Mouse (Mus musculus): Measurements from ENCODE around the gene Zc3hav1l. TPM values are rescaled to one million over a fixed set of nuclear protein-coding genes. Genes with fewer than 3 reads are reported as not detected.

Zc3hav1l gene
- polyA plus RNA-seq (2015; fragmentation: Nextera tagmentation; extraction: Ambion mirVana): 4.9 and 6.4 TPM in 2 replicates

DNA sequence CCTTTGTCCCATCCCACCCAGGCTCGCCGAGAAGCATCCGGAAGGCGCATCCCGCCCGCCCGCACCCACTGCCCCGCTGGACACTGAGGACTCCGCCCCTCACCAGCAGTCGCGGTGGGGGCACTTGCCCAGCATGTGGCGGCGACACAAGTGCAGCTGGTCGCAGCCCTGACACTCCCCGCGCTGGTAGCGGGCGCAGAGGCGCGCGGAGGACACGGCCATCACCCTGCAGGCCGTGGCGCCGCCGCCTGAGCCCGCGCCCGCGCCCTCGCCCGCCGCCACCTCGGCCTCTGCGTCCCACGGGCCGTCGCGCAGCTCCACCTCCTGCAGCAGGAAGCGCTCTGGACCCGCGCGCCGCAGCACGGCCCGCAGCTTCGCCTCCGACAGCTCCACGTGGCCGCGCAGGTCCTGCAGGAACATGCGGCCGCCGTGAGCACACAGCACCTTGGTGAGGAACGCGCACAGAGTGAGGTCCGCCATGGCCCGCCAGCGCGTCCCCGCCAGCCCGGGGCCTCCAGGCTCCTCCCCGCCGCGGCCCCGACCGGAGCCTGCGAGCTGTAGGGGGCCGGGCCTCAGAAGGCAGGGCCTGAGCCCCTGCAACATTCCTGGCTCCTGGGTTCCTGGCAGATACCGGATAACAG, at the start of gene Zc3hav1l:
TSS of gene Zc3hav1l (minus strand) at position 499 of the 641 bp plus-strand sequence.
- Histone ChIP-seq H3K27me3 (replicated peaks; ENCODE audit: control insufficient read depth, insufficient read depth, low read length) (no peaks in the 10 kb centered on the region), H3K4me1 (ENCODE audit: control insufficient read depth, insufficient read depth, low read depth, low read length) (peaks cover 9% of the 10 kb centered on the region), H3K9me3 (ENCODE audit: control insufficient read depth, low read length) (no peaks in the 10 kb centered on the region), H3K4me2 (ENCODE audit: low read length) (peak within 1 kb of the TSS; percentile 75), H3K9ac (ENCODE audit: low read depth, low read length) (peak within 1 kb of the TSS; percentile 94), H3K27ac (ENCODE audit: low read depth, low read length) (peak within 1 kb of the TSS; percentile 93), H3K36me3 (ENCODE audit: control insufficient read depth, insufficient read depth, low read length) (0 out of 2 replicates have a peak, but pooled peaks cover 7% of the 10 kb centered on the region), H3K4me3 (ENCODE audit: low read length) (peak within 1 kb of the TSS; percentile 76)
- under 1% methylated on average over 50 of the region's 70 CpGs for WGBS
- peak; percentile 98 for ATAC-seq

DNA sequence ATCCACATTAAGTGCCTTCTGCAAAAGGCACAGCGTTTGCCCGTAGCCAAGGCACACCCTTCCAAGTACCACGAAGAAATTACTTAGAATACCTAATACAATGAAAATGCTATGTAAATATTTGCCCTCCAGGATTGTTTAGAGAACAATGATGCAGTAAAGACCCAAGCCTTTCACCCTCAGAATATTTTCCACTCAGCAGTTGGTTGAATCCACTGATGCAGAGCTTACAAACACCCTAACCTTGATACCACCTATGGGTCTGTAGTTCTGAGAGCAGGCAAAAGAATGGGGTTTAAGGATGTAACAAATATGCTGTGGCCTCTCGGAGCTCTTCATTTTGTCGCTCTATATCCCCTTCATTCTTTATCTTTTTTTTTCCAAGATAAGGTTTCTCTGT, 48.8 kb upstream of the Zc3hav1l start:
- Histone ChIP-seq H3K27me3 (replicated peaks; ENCODE audit: control insufficient read depth, insufficient read depth, low read length) (peaks cover 8% of the 10 kb centered on the region), H3K9ac (ENCODE audit: low read depth, low read length) (no peak overlapping the region), H3K9me3 (ENCODE audit: control insufficient read depth, low read length) (no peaks in the 10 kb centered on the region), H3K4me3 (ENCODE audit: low read length) (no peak overlapping the region), H3K27ac (ENCODE audit: low read depth, low read length) (no peak overlapping the region), H3K4me1 (ENCODE audit: control insufficient read depth, insufficient read depth, low read depth, low read length) (no peaks in the 10 kb centered on the region), H3K36me3 (ENCODE audit: control insufficient read depth, insufficient read depth, low read length) (no peaks in the 10 kb centered on the region), H3K4me2 (ENCODE audit: low read length) (no peak overlapping the region)
- WGBS: 80% methylated on average over 5 of the region's 5 CpGs
- ATAC-seq: no peak

DNA sequence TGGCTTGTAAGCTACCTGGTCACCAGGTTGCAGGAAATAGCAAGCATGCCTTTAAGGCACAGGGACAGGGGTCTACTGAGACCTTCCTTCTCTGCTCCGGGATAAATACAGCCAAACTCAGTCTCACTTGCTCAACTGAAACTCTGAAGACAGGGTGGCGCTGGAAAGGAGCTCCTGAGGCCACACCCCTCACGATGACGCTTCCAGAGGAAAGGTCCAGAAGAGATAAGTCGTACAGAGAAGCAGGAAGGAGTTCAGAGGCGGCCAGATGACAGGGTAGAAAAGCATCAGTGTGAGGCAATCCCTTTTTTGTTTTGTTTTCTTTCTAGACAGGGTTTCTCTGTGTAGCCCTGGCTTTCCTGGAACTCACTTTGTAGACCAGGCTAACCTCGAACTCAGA, 46.7 kb upstream of the Zc3hav1l start:
- Histone ChIP-seq H3K4me2 (ENCODE audit: low read length) (no peak overlapping the region), H3K27me3 (replicated peaks; ENCODE audit: control insufficient read depth, insufficient read depth, low read length) (peaks cover 2% of the 10 kb centered on the region; the same call in 1 of the 2 replicates), H3K9ac (ENCODE audit: low read depth, low read length) (no peak overlapping the region), H3K4me1 (ENCODE audit: control insufficient read depth, insufficient read depth, low read depth, low read length) (no peaks in the 10 kb centered on the region), H3K9me3 (ENCODE audit: control insufficient read depth, low read length) (no peaks in the 10 kb centered on the region), H3K4me3 (ENCODE audit: low read length) (no peak overlapping the region), H3K27ac (ENCODE audit: low read depth, low read length) (no peak overlapping the region), H3K36me3 (ENCODE audit: control insufficient read depth, insufficient read depth, low read length) (no peaks in the 10 kb centered on the region)
- 60% methylated on average over 7 of the region's 7 CpGs for WGBS
- ATAC-seq: no peak

DNA sequence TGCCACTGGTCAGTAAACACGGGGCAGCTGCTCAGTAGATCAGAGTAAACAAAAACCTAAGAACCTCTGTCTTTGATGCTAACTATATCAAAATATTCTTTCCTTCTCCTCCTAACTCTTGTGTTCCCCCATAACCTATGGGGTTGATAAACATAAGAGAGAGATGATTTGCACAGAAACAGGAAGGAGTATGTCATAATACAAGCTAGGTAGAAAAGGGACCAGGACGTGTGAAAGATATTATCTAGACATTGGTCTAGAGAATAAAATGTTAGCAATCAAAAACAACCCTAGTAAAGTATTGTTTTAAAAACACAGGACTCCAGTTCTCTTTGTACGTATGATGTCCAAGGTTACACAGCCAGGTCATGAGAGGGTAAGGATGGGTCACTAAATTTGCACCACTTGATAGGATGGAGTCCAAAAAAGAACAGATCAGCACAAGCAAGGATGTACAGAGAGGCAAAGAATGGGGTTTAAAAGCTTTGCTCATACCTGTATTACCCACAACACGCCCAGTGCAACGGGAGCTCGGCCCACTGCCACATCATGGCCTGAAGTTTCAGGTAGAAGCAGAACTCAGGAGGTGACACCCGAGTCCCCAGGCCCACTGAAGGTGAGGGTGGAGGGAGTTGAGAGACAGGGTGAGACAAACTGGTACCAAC, 45.1 kb upstream of the Zc3hav1l start:
- Histone ChIP-seq H3K27me3 (replicated peaks; ENCODE audit: control insufficient read depth, insufficient read depth, low read length) (no peaks in the 10 kb centered on the region), H3K36me3 (ENCODE audit: control insufficient read depth, insufficient read depth, low read length) (no peaks in the 10 kb centered on the region), H3K27ac (ENCODE audit: low read depth, low read length) (no peak overlapping the region), H3K4me1 (ENCODE audit: control insufficient read depth, insufficient read depth, low read depth, low read length) (no peaks in the 10 kb centered on the region), H3K4me2 (ENCODE audit: low read length) (no peak overlapping the region), H3K9ac (ENCODE audit: low read depth, low read length) (no peak overlapping the region), H3K4me3 (ENCODE audit: low read length) (no peak overlapping the region), H3K9me3 (ENCODE audit: control insufficient read depth, low read length) (no peaks in the 10 kb centered on the region)
- WGBS: 89% methylated on average over 7 of the region's 7 CpGs
- ATAC-seq: no peak

DNA sequence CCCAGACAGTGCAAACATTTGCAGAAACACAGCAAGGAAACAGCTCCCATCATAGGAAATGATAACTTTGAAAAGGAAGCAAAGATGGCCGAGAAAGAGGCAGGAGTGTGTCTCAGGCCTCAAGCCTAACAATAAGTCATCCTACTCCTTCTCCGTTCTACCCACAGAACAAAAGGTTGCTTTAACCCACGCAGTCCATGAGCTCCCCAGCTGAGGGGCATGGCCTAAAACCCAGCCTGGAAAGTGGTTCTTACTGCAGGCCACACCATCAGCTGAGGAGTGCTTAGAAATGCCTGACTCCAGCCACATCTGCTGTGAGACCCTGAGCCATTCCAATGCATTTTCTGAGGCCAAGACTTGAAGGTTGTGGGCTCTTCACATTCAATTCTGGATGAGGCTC, 44.5 kb upstream of the Zc3hav1l start:
- H3K4me1 ChIP-seq (ENCODE audit: control insufficient read depth, insufficient read depth, low read depth, low read length): no peaks in the 10 kb centered on the region
- no peak overlapping the region for H3K4me2 ChIP-seq (ENCODE audit: low read length)
- H3K4me3 ChIP-seq (ENCODE audit: low read length): no peak overlapping the region
- no peaks in the 10 kb centered on the region for H3K36me3 ChIP-seq (ENCODE audit: control insufficient read depth, insufficient read depth, low read length)
- no peak overlapping the region for H3K27ac ChIP-seq (ENCODE audit: low read depth, low read length)
- WGBS: 49% methylated on average over 3 of the region's 3 CpGs
- no peaks in the 10 kb centered on the region for H3K9me3 ChIP-seq (ENCODE audit: control insufficient read depth, low read length)
- no peak for ATAC-seq
- no peaks in the 10 kb centered on the region for H3K27me3 ChIP-seq (replicated peaks; ENCODE audit: control insufficient read depth, insufficient read depth, low read length)
- no peak overlapping the region for H3K9ac ChIP-seq (ENCODE audit: low read depth, low read length)

DNA sequence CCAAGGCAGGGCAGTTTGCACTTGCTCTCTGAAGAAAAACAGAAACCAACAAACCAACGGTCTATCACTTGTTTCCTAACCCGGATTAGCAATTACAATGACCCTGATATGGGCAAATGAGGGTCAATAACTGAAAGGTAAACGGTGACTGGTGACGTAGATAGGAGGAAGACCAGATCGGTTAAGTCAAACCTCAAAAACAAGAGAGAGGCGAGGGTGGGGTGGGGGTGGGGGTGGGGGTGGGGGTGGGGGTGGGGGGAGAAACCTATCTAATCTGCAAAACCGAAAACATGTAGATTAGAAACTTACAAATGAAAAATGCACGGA, 43.6 kb upstream of the Zc3hav1l start:
- Histone ChIP-seq H3K27ac (ENCODE audit: low read depth, low read length) (no peak overlapping the region), H3K27me3 (replicated peaks; ENCODE audit: control insufficient read depth, insufficient read depth, low read length) (no peaks in the 10 kb centered on the region), H3K9ac (ENCODE audit: low read depth, low read length) (no peak overlapping the region), H3K9me3 (ENCODE audit: control insufficient read depth, low read length) (no peaks in the 10 kb centered on the region), H3K4me3 (ENCODE audit: low read length) (no peak overlapping the region), H3K4me2 (ENCODE audit: low read length) (no peak overlapping the region), H3K36me3 (ENCODE audit: control insufficient read depth, insufficient read depth, low read length) (no peaks in the 10 kb centered on the region), H3K4me1 (ENCODE audit: control insufficient read depth, insufficient read depth, low read depth, low read length) (no peaks in the 10 kb centered on the region)
- no peak for ATAC-seq
- WGBS: 85% methylated on average over 8 of the region's 8 CpGs

DNA sequence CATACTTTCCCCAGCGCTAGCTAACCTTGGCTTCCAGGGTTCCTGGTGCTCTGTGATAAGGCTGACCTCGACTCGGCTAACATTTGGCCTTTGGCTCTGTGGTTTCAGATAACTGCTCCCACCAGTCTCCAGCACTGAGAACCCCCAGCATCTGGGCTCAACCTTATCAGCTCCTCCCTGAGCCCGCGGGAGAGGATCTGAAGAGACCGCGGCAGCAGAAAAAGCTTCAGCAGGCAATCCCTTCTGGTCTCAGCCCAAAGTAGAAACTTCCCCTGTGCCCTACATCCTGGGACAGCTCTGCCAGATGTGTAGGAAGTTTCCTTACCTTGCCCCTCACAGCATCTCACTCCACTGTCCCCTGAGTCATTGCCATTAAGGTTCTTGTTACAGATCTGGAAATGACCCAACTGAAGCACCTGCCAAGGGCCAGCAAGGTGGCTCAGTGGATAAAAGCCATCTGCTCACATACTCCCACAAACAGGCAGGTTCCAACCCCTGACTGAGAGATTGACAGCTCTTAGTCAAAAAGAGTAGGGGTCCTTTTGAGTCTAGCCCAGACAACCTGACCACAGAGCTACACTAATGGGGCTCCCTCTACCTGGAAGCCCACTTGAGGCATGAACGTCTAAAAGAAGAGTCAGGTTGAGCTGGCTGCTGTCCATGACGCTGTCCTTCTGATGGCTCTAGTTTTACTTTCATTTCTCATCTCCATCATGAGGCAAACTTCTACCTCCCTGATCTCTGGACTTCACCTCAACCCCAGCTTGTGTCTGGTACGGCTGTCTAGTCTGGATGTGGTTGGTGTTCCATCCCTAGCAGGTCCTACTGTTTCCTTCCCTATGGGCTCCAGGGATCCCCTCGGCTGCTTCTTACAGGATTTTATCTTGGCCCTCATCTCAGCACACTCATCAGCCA, 42.9 kb upstream of the Zc3hav1l start:
- Histone ChIP-seq H3K4me1 (ENCODE audit: control insufficient read depth, insufficient read depth, low read depth, low read length) (no peaks in the 10 kb centered on the region), H3K9ac (ENCODE audit: low read depth, low read length) (no peak overlapping the region), H3K27ac (ENCODE audit: low read depth, low read length) (no peak overlapping the region), H3K36me3 (ENCODE audit: control insufficient read depth, insufficient read depth, low read length) (no peaks in the 10 kb centered on the region), H3K27me3 (replicated peaks; ENCODE audit: control insufficient read depth, insufficient read depth, low read length) (no peaks in the 10 kb centered on the region), H3K4me2 (ENCODE audit: low read length) (no peak overlapping the region), H3K4me3 (ENCODE audit: low read length) (no peak overlapping the region), H3K9me3 (ENCODE audit: control insufficient read depth, low read length) (no peaks in the 10 kb centered on the region)
- WGBS: 79% methylated on average over 11 of the region's 11 CpGs
- ATAC-seq: no peak

DNA sequence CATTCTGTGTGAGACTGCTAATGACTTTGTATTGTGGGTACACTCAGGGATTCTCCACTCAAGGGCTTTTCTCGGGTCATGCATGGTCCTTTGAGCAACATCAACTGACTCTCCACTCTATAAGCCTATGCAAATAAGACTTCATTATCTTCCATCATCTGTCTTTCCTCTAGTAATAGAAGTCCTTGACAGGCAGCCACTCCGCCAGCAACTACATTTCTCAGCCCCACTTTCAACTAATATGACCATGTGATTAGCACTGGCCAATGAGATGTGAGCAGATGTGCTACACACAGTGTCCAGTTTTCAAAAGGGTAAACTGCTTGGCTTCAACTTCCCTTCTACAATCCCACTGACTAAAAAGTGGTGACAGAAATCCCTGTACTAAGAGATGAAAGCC, 40.0 kb upstream of the Zc3hav1l start:
- no peak overlapping the region for H3K27ac ChIP-seq (ENCODE audit: low read depth, low read length)
- WGBS: 74% methylated on average over 2 of the region's 2 CpGs
- no peak for ATAC-seq

DNA sequence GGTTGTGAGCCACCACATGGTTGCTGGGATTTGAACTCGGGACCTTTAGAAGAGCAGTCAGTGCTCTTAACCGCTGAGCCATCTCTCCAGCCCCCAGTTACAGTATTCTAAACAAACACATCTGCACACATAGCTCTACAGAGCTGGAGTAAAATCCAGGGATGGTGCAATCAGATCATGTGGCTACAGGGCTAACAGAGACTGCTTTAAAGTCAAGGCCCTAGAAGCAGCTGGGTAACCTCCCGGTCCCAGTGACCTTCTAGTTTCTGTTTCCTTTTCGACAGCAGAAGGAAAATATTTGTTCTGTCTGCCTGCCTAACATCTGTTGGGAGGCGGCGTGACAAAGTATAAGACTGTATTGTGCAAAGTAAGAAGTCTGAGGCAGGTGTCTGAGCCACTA, 38.9 kb upstream of the Zc3hav1l start:
- 79% methylated on average over 6 of the region's 6 CpGs for WGBS
- H3K27me3 ChIP-seq (replicated peaks; ENCODE audit: control insufficient read depth, insufficient read depth, low read length): no peaks in the 10 kb centered on the region

More for the DNA sequence above, 40.0 kb upstream of the Zc3hav1l start:
- H3K9me3 ChIP-seq (ENCODE audit: control insufficient read depth, low read length): no peaks in the 10 kb centered on the region
- H3K9ac ChIP-seq (ENCODE audit: low read depth, low read length): no peak overlapping the region
- H3K36me3 ChIP-seq (ENCODE audit: control insufficient read depth, insufficient read depth, low read length): no peaks in the 10 kb centered on the region
- no peaks in the 10 kb centered on the region for H3K4me1 ChIP-seq (ENCODE audit: control insufficient read depth, insufficient read depth, low read depth, low read length)
- no peaks in the 10 kb centered on the region for H3K27me3 ChIP-seq (replicated peaks; ENCODE audit: control insufficient read depth, insufficient read depth, low read length)
- no peak overlapping the region for H3K4me2 ChIP-seq (ENCODE audit: low read length)
- no peak overlapping the region for H3K4me3 ChIP-seq (ENCODE audit: low read length)

More for the DNA sequence above, 38.9 kb upstream of the Zc3hav1l start:
- no peaks in the 10 kb centered on the region for H3K9me3 ChIP-seq (ENCODE audit: control insufficient read depth, low read length)
- H3K27ac ChIP-seq (ENCODE audit: low read depth, low read length): no peak overlapping the region
- no peak for ATAC-seq
- H3K4me1 ChIP-seq (ENCODE audit: control insufficient read depth, insufficient read depth, low read depth, low read length): no peaks in the 10 kb centered on the region
- H3K4me2 ChIP-seq (ENCODE audit: low read length): no peak overlapping the region
- H3K9ac ChIP-seq (ENCODE audit: low read depth, low read length): no peak overlapping the region
- no peak overlapping the region for H3K4me3 ChIP-seq (ENCODE audit: low read length)
- H3K36me3 ChIP-seq (ENCODE audit: control insufficient read depth, insufficient read depth, low read length): no peaks in the 10 kb centered on the region

All from hindbrain, embryonic 16.5 days (tissue).